Mouse (Mus musculus): ENCODE data around the gene Atg2b. TPM values are rescaled to one million over a fixed set of nuclear protein-coding genes. Genes with fewer than 3 reads are reported as not detected.

Gene Atg2b
- total RNA-seq (2021): 10 to 100 TPM; 24.2 to 28.3 TPM
- long read RNA-seq, experiment 1, partial matches to known transcripts: 2 of 6 reads
- long read RNA-seq, experiment 1, other reads (novel, unspliced or antisense): 3 of 6 reads
- long read RNA-seq, experiment 2, partial matches to known transcripts: 0 of 2 reads
- long read RNA-seq, experiment 2, other reads (novel, unspliced or antisense): 2 of 2 reads

DNA sequence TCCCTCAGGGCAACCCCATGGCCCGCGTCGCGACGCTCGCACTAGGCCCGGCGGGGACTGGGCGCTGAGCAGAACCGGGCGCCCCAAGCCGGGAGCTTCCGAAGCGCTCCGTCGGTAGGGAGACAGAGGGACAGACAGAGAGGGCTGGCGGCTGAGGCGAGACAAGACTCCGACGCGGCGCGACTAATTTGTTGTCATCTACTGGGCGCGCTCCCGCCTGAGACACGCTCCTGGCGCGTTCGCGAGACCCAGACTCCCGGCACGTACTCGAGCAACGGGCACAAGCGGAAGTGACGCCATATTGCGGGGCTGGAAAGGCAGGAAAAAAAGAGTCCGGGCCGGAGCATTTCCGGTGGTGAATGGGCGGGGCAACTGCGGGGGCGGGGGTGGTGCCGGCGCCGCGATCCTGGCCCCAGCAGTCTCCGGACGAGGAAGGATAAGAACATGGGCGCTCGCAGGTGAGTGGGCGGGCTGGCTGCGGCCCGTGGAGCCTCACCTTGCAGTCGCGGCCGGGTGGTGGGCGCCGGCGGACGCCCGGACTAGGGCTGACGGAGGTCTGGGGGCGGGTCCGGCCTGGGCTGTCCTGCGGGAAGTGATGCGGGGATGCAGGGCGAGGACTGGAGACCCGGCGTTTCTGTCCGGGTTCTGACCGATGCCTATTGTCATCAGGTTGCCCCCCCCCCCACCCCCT, at the start of gene Atg2b:
Gene Atg2b (minus strand): TSS at position 211 of the 691 bp plus-strand sequence.
- peak; percentile 97 for DNase-seq

DNA sequence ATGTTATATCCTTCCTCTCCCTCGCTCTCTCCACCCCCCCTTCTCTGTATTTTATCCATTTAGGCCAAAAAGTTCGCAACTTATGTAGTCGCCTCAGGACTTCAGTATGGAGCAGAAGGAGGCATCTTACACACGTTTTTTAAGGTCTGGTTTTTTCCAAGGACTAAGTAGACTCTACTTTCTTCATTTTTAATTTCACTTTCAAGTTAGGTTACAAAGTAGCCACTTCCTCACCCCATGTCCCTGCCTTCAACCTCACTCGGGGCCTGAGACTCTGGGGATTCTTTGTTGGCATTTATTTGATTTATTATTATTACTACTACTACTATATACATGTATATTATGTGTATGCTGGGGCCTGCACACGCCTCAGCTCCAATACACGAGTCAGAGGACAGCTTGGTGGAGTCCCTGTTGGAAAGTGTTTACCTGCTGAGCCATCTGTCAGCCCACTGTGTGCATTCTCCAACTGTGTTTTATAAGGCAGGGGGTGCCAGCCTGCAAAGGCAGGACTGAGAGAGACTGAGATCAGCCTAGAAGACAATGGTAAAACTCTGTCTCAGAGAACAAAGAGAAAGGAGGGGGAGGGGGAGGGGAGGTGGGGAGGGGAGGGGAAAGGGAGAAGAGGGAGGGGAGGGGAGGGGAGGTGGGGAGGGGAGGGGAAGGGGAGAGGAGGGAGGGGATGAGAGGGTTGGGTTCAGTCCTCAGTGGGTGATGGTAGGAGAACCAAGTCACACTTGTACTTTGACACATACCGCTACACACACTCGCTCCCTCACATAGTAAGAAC, 48.6 kb upstream of the Atg2b start:
- no peak for DNase-seq

DNA sequence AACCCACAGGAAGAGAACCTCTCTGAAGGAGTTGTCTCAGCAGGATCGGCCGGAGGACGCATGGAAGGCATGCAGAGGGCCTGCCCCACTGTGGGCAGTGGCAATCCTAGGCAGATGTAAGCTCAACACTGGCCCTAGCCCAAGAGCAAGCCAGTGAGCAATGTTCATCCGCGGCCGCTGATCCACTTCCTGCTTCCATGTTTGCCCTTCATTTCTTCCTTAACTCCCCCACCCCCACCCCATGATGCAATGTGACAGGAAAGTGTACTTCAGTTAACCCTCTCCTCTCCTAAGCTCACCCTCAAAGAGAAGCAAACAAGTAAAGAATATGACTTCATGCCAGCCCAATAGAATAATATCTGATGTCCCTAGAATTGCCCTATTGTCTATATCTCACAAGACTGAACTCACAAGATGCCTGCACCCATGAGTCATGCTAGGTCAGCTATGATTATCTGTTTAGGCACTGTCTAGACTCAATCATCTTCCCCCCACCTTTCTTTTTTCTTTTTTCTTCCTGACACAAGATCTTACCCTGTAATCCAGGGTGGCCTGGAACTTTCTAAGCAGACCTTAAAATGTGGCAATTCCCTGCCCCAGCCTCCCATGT, 45.9 kb upstream of the Atg2b start:
- no peak for DNase-seq

DNA sequence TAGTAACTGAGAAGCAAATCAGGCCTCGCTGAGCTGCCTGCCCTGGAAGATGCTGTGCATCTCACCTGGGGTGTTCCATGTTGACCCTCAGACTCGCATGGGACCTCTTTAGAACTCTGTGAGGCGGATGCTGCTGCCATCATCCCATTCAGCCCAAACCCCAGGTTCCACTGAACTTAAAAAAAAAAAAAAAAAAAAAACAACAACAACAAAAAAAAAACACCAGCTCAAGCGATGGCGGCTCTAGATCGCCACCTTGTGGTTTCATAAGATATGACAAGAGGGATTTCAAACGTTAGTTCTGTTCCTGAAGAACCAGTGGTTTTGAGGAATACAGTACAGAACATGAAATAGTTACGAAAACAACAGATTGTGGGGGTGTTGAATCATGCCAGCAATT, 43.0 kb upstream of the Atg2b start:
- peak; percentile 50 for DNase-seq

DNA sequence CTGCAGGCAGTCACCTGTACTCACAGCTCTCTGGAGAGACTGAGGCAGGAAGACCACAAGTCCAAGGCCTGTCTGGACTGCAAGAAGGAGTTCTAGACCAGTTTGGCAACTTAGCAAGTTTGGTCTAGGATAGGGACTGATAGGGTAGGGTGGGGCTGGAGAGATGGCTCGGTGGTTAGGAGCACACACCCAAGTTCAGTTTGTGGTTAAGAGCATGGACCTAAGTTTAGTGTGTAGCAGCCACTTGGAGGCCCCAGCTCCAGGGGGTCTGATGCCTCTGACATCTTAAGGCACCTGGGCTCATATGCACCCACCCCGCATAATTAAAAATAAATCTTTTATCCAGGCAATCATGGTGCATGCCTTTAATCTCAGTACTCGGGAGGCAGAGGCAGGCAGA, 42.3 kb upstream of the Atg2b start:
- DNase-seq: no peak

DNA sequence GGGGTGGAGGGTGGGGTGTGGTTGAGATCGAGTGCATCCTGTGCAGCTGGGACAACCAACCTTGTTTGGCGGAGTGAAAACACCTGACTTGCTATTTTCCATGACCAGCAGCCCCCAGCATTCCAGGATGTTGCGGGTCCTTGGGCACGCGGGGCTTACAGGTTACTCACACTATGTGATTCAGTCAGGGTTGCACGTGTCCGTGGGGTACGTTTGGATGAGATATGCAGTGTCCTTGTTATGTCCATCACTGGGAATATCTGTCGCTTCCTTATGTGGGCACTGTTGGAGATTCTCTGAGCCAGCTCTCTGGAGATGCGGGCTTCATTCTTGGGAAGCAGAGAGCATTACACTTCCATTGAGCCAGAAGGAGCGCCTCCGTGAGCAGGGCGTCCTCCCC, 40.7 kb upstream of the Atg2b start:
- DNase-seq: no peak

DNA sequence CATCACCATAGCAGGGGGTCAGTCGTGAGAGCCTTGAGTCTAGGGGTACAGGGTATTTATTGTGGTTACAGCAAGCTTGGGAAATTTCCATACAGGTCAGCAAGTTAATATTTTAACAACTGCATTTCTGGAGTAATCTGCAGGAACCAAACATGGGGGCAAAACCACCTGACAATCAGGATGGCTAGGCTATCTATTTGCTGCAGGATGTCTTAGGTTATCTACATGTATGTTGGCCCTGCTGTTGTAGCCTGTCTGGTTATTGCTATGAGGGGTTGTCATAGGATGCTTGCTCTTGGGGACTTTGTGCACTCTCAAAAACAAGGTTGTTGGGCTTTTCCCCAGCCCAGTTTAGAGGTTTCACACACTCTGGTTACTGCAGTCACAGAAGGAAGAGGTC, 39.6 kb upstream of the Atg2b start:
- no peak for DNase-seq

DNA sequence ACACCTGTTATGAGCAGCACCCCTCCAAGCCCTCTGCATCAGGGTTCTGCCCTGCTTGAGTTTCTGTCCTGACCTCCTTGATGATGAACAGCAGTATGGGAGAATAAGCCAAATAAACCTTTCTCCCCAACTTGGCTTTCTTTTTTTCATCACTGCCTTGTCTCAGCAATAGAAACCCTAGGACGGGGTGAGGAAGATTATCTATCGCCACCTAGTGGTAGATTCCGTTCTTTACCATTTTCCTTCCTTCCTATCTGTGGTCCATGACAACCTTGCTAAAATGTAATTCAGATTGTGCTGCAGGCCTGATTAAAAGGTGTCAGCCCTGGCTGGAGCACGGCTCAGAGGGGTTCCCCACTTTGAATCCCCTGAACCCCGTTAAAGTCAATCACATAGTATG, 37.6 kb upstream of the Atg2b start:
- DNase-seq: peak; percentile 8

DNA sequence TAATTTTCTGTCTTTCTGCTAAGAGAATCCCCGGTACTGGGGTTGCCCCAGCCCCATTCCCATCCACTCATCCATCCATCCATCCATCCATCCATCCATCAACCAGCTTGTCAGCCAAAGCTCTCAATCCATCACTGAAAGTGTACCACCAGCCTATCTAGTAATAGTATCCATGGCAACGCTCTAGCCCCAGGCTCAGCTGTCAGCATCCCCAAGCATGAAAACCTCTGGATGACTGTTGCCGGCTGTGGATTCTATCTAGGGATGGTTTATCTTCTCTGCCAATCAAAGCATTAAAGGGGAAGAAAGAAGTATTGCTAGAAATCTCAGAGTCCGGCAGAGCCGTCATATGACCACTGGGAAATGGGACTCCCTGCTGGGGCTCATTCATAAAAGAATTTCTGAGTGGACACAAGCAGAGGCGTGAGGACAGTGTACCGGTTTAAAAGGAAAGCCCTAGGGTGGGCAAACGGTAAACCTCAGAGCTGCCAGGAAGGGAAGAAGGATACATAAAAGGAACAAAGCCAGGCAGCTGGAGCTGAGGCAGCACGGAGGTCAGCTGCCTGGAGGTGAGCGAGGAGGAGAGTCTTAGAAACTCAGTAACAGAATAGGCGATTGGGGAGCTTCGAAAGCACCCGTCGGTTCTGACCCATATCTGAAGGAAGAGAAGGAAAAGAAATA, 36.6 kb upstream of the Atg2b start:
- DNase-seq: no peak

DNA sequence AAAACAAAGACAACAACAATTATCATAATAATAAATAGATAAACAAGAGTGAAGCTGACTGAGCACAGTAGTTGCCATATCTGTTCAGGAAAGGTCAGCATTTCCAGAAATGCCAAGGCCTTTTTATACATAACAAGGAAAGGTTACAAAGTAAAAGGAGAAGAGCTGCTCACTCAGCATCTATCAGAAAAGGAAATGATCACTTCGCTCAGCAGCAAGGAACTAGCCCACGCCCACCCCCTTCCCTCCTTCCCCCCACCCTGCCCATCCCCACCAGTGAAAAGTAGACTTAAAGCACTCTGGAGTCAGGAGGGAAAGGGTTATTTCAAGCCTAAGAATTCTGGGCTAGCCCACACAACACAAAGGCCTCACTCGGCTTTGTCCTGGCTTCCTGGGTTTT, 35.2 kb upstream of the Atg2b start:
- no peak for DNase-seq

DNA sequence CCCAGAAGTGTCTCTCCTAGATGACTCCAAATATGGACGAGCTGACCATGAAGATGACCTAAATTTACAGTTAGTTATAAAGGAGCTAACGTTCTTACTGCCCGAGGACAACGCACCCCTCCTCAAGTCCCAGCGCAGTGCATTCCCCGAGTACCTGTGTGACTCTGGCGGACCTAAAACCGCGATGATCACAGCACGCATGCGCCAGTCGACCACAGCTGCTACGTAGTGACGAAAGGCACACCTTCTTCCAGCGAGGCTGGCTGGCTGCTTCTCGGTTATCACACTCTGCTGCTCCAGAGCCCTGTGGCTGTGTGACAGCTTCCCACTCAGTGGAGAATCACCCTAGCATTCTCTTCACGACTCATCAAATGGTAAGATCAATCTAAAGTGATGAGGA, 33.6 kb upstream of the Atg2b start:
- peak; percentile 40 for DNase-seq

DNA sequence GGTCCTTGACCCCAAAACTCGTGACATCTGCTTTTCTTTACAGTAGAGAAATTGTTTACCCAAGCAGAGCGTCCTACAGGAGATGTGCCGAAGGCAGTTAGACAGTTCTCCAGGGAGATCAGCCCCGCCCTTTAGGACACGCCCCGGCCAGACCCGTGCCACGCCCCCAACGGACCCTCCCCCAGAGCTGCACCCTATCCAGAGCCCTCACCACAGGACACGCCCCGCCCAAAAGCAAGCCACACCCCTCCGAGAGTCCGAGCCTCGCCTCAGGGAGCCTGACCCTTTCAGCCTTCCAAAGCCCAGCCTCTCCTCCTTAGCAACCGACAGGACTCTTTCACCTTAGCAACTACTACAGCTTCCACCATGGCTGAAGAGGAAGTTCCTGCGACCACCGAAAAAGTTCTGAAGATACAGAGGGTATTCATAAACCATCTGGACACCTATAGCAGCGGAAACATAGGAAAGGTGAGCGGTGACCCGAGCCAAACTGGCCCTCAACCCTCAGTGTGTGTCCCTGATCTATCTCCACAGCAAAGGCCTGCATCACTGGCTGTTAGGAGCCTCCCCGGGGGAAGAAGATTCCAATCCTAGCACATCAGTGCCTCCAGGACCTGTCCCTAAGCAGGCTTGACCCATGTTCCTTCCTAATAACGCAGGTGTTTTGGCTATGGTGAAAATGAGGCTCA, 20.9 kb upstream of the Atg2b start, which contains the start of gene Ak7:
Gene Ak7 (plus strand): TSS at position 178 of the 689 bp plus-strand sequence.
- DNase-seq: peak; percentile 87

DNA sequence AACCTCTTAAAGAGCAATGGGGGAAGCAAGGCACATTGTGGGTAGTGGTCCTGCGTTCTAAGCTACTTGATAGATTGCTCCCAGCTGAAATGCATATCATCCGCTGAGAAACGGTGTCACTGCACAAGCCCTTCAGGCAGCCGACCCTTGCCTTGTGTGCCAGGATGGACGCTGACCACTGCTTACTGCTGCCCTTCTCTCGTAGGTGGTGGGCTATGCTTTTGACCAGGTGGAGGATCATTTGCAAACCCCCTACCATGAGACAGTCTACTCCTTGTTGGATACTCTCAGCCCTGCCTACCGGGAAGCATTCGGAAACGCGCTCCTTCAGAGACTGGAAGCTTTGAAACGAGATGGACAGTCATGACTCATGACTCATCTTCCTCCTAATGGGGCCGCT, 15.4 kb upstream of the Atg2b start:
- DNase-seq: no peak

DNA sequence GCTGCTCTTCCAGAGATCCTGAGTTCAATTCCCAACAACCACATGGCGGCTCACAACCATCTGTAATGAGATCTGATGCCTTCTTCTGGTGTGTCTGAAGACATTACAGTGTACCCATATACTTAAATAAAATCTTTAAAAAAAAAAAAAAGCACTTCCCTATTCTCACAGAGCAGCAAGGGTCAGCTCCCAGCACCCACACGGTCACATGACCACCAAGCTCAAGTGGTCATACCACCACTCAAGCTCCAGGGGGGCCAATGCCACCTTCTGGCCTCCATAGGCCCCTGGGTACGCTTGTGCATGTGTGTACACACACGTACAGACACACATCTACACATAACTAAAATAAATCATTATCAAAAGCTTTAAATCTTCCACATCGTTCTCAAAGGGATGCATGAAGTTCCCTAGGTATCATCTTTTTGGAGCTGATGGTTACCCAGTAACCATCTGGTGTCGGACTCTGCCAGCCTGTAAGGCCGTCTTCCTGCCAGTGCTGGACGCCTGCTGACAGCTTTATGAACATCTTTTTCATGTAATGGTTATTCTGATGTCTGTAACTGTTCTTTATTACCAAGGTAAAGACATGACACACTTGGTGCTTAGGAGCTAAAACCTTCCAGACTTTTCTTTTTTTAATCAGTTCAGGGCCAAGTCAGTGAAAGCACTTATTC, 12.2 kb upstream of the Atg2b start:
- no peak for DNase-seq

DNA sequence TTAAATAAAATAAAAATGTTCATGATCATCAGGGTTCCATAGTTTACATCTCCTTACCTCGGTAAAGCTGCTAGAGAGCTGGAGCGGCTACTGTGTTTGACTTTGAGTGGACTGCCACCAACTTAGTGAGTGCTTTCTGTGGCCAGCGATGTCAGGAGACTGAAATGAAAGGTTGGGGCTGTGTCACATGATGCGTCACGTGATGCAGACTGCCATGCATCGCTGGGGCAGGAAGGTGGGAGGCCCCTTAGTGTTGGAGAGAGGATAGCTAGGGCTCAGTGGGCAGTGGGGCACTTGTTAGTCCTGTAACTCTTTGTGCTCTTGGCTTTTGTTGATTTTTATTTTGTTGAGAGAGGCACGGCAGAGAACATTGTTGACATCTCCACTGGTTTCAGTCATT, 10.8 kb upstream of the Atg2b start:
- DNase-seq: no peak

DNA sequence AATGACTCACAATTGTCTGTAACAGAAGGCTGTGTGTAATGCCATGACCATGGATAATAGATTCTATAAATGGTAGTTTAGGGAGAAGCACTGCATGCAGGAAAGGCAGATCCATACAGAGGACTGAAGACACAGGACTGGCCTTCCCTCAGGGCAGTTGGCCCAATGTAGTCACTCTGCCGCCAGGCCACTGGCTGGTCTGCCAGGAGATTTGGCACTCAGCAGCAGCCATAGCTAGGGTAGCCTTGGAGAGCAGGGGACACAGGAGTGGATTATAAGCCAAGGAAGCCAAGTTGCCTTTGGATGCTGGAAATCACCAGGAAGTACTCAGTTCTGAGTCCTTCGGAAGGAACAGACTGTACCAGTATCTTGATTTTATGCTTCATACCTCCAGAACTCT, 9.0 kb upstream of the Atg2b start:
- DNase-seq: peak; percentile 55

DNA sequence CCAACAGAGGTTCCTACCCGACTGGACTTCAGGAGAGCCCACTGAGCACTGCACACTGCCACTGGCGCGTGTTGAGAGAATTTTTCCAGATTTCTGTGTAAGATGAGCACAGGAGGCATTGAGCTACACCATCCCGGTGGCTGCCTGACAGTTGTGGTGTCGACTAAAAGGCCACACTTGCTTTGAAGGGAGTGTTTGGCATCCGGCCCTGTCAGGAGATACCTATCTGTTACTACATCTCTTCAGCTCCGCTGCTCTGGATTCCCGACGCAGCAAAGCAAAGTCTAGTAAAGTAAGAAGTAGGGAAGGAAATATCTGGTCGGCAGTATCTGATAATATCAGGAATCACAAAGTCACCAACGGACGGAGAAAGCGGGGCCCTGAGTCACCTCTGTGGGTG, 4.4 kb upstream of the Atg2b start:
- no peak for DNase-seq

DNA sequence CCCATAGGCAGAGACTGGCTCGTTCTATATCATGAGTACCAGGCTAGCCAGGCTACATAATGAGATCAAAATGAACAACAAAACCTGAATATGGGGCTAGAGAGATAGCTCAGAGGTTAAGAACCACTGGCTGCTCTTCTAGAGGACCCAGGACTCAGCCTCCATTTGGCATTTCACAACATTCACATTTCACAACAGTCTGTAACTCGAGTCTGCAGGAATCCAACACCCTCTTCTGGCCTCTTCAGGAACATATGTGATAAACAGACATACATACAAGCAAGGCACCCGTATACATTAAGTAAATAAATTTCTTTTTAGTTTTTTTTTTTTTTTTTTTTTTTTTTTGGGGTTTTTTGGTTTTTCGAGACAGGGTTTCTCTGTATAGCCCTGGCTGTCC, 3.5 kb upstream of the Atg2b start:
- no peak for DNase-seq

DNA sequence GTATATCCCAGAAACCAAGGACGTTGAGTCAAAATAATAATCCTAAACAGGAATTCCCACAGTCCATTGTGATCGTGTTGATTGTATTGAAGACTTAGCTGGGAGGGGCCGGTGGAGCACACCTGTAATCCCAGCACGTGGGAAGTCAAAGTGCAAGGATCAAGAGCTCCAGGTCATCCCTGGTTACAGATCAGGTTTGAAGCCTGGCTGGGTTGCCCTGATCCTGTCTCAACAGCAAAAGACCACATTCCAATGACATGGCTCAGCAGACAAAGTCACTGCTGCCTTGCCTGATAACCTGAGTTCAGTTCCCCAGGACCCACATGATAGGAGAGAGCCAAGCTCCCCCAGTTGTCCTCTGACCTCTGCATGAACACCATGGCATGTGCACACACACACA, 2.4 kb upstream of the Atg2b start:
- no peak for DNase-seq

DNA sequence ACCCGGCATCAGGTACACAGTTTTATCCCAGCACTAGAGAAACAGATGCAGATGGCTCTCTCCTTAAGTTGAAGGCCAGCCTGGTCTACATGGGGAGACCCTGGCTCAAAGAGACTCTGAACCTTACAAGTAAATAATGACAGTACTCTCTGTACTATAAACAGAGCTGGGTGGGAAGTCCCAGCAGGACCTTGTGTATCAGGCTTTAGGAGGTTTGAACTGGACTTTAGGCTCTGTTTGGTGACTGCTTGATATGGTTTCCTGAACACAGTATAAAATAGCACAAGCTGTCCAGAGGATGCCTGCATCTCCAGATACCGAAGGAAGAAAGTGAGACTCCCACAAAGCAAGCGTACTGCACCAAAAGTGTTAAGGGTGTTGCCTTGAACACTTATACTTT, 1.8 kb upstream of the Atg2b start:
- no peak for DNase-seq

All from adrenal gland, postnatal 10 days (tissue).